Mouse (Mus musculus) liver, embryonic 14.5 days (tissue): ENCODE measurements at regions not wholly inside any gene's neighbourhood (a gene's known extent, or its start where the extent isn't known, plus 50 kb on each side); places are given as distances from the start of the nearest gene placed in this dataset.

Experiments used
- ATAC-seq: fragments of 200-750 bp; cut with Nextera tagmentation; 2 replicates; pipeline ENCODE4 v1.8.0; 2017; ENCODE audit warnings: moderate number of reproducible peaks, mild to moderate bottlenecking, moderate library complexity; ENCODE audit not compliant: insufficient read depth
- DNase-seq, 3 experiments: peaks; one replicate each; pipeline ENCODE4 v3.0.0-alpha.2; 2012 to 2013; ENCODE audit warnings: low read depth in 3 of 3, low spot score in 3 of 3
- H3K27ac ChIP-seq: fragments of 300-500 bp; sonication (generic); 2 replicates; pipeline ENCODE4 v1.5.1; 2014; ENCODE audit warnings: moderate library complexity, mild to moderate bottlenecking, control low read depth, inconsistent platforms
- H3K27me3 ChIP-seq: fragments of 300-500 bp; sonication (generic); 2 replicates; pipeline ENCODE4 v1.6.1; 2014; ENCODE audit warnings: mild to moderate bottlenecking, low read length, moderate library complexity; ENCODE audit not compliant: control insufficient read depth, insufficient read depth
- H3K36me3 ChIP-seq: fragments of 300-500 bp; sonication (generic); replicated peaks from 2 replicates; pipeline ENCODE4 v1.6.1; 2014; ENCODE audit warnings: low read depth; ENCODE audit not compliant: control insufficient read depth, insufficient read depth
- H3K4me1 ChIP-seq, 2 experiments: fragments of 200-500 bp in 1 of 2; fragments of 300-500 bp in 1 of 2; sonication (generic) in 1 of 2; replicated peaks; 2 replicates each; pipeline ENCODE4 v1.6.1; 2012 to 2014; ENCODE audit warnings: antibody characterized with exemption in 1 of 2, inconsistent platforms in 1 of 2, low read length in 1 of 2; ENCODE audit not compliant: control insufficient read depth in 2 of 2, insufficient read depth in 2 of 2
- H3K4me2 ChIP-seq: fragments of 300-500 bp; sonication (generic); 2 replicates; pipeline ENCODE4 v1.6.1; 2014; ENCODE audit warnings: low read depth, mild to moderate bottlenecking, control low read depth, moderate library complexity
- H3K4me3 ChIP-seq, 2 experiments: fragments of 200-500 bp in 1 of 2; fragments of 300-500 bp in 1 of 2; sonication (generic) in 1 of 2; 2 replicates each; pipeline ENCODE4 v1.5.1; 2012 to 2014; ENCODE audit warnings: low read depth in 2 of 2, low read length in 2 of 2, mild to moderate bottlenecking in 2 of 2, control low read depth in 1 of 2, inconsistent platforms in 1 of 2, moderate library complexity in 1 of 2; ENCODE audit not compliant: insufficient read depth in 1 of 2
- H3K9ac ChIP-seq: fragments of 300-500 bp; sonication (generic); replicated peaks from 2 replicates; pipeline ENCODE4 v1.6.1; 2014; ENCODE audit warnings: mild to moderate bottlenecking, control low read depth, moderate library complexity
- H3K9me3 ChIP-seq: fragments of 300-500 bp; sonication (generic); 2 replicates; pipeline ENCODE4 v1.6.1; 2016; ENCODE audit warnings: low read length, mixed read lengths; ENCODE audit not compliant: control insufficient read depth
- CTCF ChIP-seq: IDR thresholded peaks from 2 replicates; pipeline ENCODE4 v1.5.1; 2016; ENCODE audit warnings: antibody characterized with exemption, low read depth, control low read depth
- EP300 ChIP-seq: IDR thresholded peaks from 2 replicates; pipeline ENCODE4 v1.6.1; 2016; ENCODE audit warnings: antibody characterized with exemption, low read depth
- WGBS: fragments of 180-500 bp; shearing (Covaris S2); extraction: QIAGEN DNeasy Blood & Tissue Kit; methylation state at CpG from one replicate; pipeline ENCODE4 v1.1.7; 2014; ENCODE audit not compliant: insufficient replicate concordance; 5-methylcytosine and 5-hydroxymethylcytosine counted together

GRCm38 (mm10) chr10:44945205-44945725 lies 121.7 kb upstream of the Prep start:
- Histone ChIP-seq H3K4me3 (no peak overlapping the region), H3K4me1 (no peaks in the 10 kb centered on the region), H3K4me2 (no peak overlapping the region), H3K27me3 (no peaks in the 10 kb centered on the region), H3K9ac (no peak overlapping the region), H3K27ac (no peak overlapping the region), H3K9me3 (no peaks in the 10 kb centered on the region), H3K36me3 (no peaks in the 10 kb centered on the region)
- 32% methylated on average over 1 of the region's 1 CpGs for WGBS
- ATAC-seq (no peak), DNase-seq (no peak)
- TF ChIP-seq EP300 (no peak), CTCF (no peak)

DNA sequence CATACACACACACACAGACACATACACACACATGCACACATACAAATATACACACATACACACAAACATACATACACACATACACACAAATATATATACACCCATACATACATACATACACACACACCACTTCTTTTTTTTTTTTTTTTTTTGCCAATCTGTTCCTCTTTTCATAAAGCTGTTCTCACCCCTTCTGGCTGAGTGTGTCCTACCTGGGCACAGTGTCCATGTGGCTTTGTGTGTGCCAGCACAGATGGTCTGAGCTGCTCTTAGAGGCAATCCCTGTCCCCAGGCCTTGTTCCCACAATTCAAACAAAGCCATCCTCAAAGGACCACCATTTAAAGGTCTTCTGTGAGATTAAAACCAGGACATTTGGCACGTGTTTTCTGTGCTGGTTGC lies 127.6 kb upstream of the Prep start:
- ATAC-seq (no peak), DNase-seq (no peak)
- Histone ChIP-seq H3K4me3 (no peak overlapping the region), H3K27ac (no peak overlapping the region), H3K27me3 (no peaks in the 10 kb centered on the region), H3K4me2 (no peak overlapping the region), H3K36me3 (no peaks in the 10 kb centered on the region), H3K9me3 (no peaks in the 10 kb centered on the region), H3K9ac (no peak overlapping the region), H3K4me1 (no peaks in the 10 kb centered on the region)
- 37% methylated on average over 1 of the region's 1 CpGs for WGBS
- no peak for TF ChIP-seq EP300
- TF ChIP-seq CTCF, result no peak

- no peak overlapping the region for H3K4me2 ChIP-seq
- no peak overlapping the region for H3K4me3 ChIP-seq
- H3K27me3 ChIP-seq, result no peaks in the 10 kb centered on the region
- no peak for DNase-seq
- TF ChIP-seq CTCF (no peak), EP300 (no peak)
- no peaks in the 10 kb centered on the region for H3K36me3 ChIP-seq
- ATAC-seq, result no peak
- no peaks in the 10 kb centered on the region for H3K4me1 ChIP-seq
- 68% methylated on average over 5 of the region's 5 CpGs for WGBS
- H3K27ac ChIP-seq, result no peak overlapping the region
- H3K9ac ChIP-seq, result no peak overlapping the region
- no peaks in the 10 kb centered on the region for H3K9me3 ChIP-seq
Observed at GRCm38 (mm10) chr10:44936976-44937500, 130.0 kb upstream of the Prep start.

- Histone ChIP-seq H3K9ac (no peak overlapping the region), H3K4me3 (no peak overlapping the region), H3K27ac (no peak overlapping the region), H3K36me3 (no peaks in the 10 kb centered on the region), H3K4me1 (no peaks in the 10 kb centered on the region), H3K4me2 (no peak overlapping the region), H3K27me3 (no peaks in the 10 kb centered on the region), H3K9me3 (no peaks in the 10 kb centered on the region)
- WGBS, result 68% methylated on average over 2 of the region's 2 CpGs
- ATAC-seq, result no peak
- no peak for TF ChIP-seq EP300
- no peak for TF ChIP-seq CTCF
- DNase-seq, result no peak
Observed at GRCm38 (mm10) chr10:44930796-44931195, 136.2 kb upstream of the Prep start.

DNA sequence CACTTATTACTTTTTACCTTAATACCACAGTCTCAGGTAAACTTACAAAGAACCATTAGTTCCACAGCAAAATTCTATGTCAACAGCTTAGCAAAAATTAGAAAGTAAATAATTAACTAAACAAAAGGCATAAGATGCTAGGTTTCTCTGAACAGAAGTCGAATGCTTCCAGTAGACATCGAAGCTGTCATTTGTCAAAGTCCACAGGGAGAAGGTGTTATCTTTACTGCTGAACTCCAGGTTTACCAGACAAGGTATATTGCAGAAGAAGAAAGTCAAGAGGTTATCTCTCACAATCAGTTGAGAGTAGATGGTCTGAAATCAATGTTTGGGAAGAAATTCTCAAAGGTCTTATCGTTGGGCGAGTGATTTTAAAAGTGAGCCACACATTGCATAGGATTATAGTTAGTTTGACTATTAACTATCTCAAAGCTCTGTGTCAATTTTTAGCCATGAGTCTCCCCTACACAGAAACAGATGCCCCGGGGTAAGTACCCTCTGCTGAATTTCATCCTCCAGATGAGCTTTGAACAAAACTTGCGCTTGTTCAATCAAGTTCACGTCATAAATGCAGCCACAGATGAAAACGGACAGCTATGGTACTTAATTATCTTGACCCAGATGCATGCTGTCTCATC lies 153.1 kb upstream of the Prep start:
- no peaks in the 10 kb centered on the region for H3K4me1 ChIP-seq
- TF ChIP-seq EP300 (no peak), CTCF (no peak)
- no peaks in the 10 kb centered on the region for H3K9me3 ChIP-seq
- ATAC-seq, result no peak
- no peak overlapping the region for H3K27ac ChIP-seq
- no peaks in the 10 kb centered on the region for H3K36me3 ChIP-seq
- no peak overlapping the region for H3K4me2 ChIP-seq
- H3K4me3 ChIP-seq, result no peak overlapping the region
- DNase-seq, result no peak
- no peaks in the 10 kb centered on the region for H3K27me3 ChIP-seq
- H3K9ac ChIP-seq, result no peak overlapping the region
- WGBS, result 59% methylated on average over 8 of the region's 8 CpGs
